Mouse (Mus musculus): ENCODE measurements at regions not wholly inside any gene's neighbourhood (a gene's known extent, or its start where the extent isn't known, plus 50 kb on each side); places are given as distances from the start of the nearest gene placed in this dataset.

- Histone ChIP-seq H3K9me3 (replicated peaks) (no peaks in the 10 kb centered on the region), H3K36me3 (replicated peaks) (no peaks in the 10 kb centered on the region), H3K27me3 (ENCODE audit: insufficient read depth, low read length) (no peaks in the 10 kb centered on the region), H3K4me3 (ENCODE audit: low read depth, low read length) (no peak overlapping the region), H3K4me1 (ENCODE audit: insufficient read depth, low read depth, low read length) (no peaks in the 10 kb centered on the region)
- TF ChIP-seq TAL1 (conservative IDR thresholded peaks at IDR 0.05; ENCODE audit: low read depth, low read length) (no peak), POLR2AphosphoS5 (IDR thresholded peaks at IDR 0.05; ENCODE audit: insufficient replicate concordance, low read depth, low read length) (no peak), CTCF (IDR thresholded peaks at IDR 0.05; ENCODE audit: low read depth, low read length) (no peak), GATA1 (IDR thresholded peaks at IDR 0.05; ENCODE audit: borderline replicate concordance, low read length) (no peak), GATA2 (IDR thresholded peaks at IDR 0.05; ENCODE audit: borderline replicate concordance, low read depth, low read length) (no peak)
- ATAC-seq (ENCODE audit: extremely low read depth, insufficient number of reproducible peaks, low FRiP score, poor library complexity, severe bottlenecking) (no peak), DNase-seq (ENCODE audit: low spot score) (no peak)
Measured at GRCm38 (mm10) chr9:84408260-84409203, 483.6 kb downstream of the Bckdhb start.

All from G1E (cell line).